Mouse (Mus musculus) gastrocnemius, adult 2 months (tissue): ENCODE measurements around the gene Camk2n1. TPM values are rescaled to one million over a fixed set of nuclear protein-coding genes. Genes with fewer than 3 reads are reported as not detected.

Experiments
- DNase-seq: peaks from one replicate; pipeline ENCODE4 v3.0.0; 2022
- H3K27ac ChIP-seq: fragments of 200-600 bp; 2 replicates; pipeline ENCODE4 v1.8.1; 2022; ENCODE audit warnings: mild to moderate bottlenecking
- H3K4me3 ChIP-seq: fragments of 200-600 bp; 2 replicates; pipeline ENCODE4 v1.8.1; 2022; ENCODE audit warnings: mild to moderate bottlenecking, moderate library complexity
- CTCF ChIP-seq: fragments of 200-600 bp; IDR thresholded peaks from 2 replicates; pipeline ENCODE4 v1.8.1; 2022; ENCODE audit warnings: antibody characterized with exemption, mild to moderate bottlenecking, moderate library complexity
- intact Hi-C: fragments of 180-260 bp; cut with DNase I; formaldehyde crosslinking; loops from one replicate; pipeline ENCODE4 v1.15.1; 2025
- total RNA-seq, 2 experiments: library from RNA; stranded (reverse); gene quantifications; 2 replicates each; pipeline ENCODE4 v1.2.3; 2021

Camk2n1 gene
- total RNA-seq, 2 experiments from 2014 or later: 5.8 to 7.0 TPM

GRCm38 (mm10) chr4:138460910-138461309, 6.8 kb downstream of the Camk2n1 start:
- Histone ChIP-seq H3K27ac (no peak overlapping the region), H3K4me3 (no peak overlapping the region)
- no peak for TF ChIP-seq CTCF
- no peak for DNase-seq
- intact Hi-C loops: loop anchor here (5.0 kb wide), 1 partner anchor 41 kb away; no protein-coding TSS in a partner anchor

- intact Hi-C loops: loop anchor here (5.0 kb wide), 1 partner anchor 41 kb away; no protein-coding TSS in a partner anchor
- no peak overlapping the region for H3K27ac ChIP-seq
- TF ChIP-seq CTCF: no peak
- DNase-seq: no peak
- no peak overlapping the region for H3K4me3 ChIP-seq
Observed at GRCm38 (mm10) chr4:138461471-138461870, 7.4 kb downstream of the Camk2n1 start.

- TF ChIP-seq CTCF: peak; percentile 50
- intact Hi-C loops: loop anchor here (5.0 kb wide), 1 partner anchor 39 kb away; no protein-coding TSS in a partner anchor
- H3K27ac ChIP-seq: peak overlapping the region; percentile 78
- H3K4me3 ChIP-seq: peak overlapping the region; percentile 60
- no peak for DNase-seq
Observed at GRCm38 (mm10) chr4:138462971-138463831, 9.1 kb downstream of the Camk2n1 start.

GRCm38 (mm10) chr4:138463832-138464487, 9.8 kb downstream of the Camk2n1 start:
- Histone ChIP-seq H3K4me3 (peak overlapping the region; percentile 60), H3K27ac (peak overlapping the region; percentile 78)
- TF ChIP-seq CTCF: no peak
- intact Hi-C loops: loop anchor here (5.0 kb wide), 1 partner anchor 38 kb away; no protein-coding TSS in a partner anchor
- peak; percentile 86 for DNase-seq

GRCm38 (mm10) chr4:138464667-138465353, 10.7 kb downstream of the Camk2n1 start:
- Histone ChIP-seq H3K4me3 (peak overlapping the region; percentile 60), H3K27ac (peak overlapping the region; percentile 78)
- peak; percentile 82 for DNase-seq
- TF ChIP-seq CTCF: no peak
- intact Hi-C loops: loop anchor here (5.0 kb wide), 1 partner anchor 37 kb away; no protein-coding TSS in a partner anchor

- intact Hi-C loops: no loop called here
- Histone ChIP-seq H3K27ac (no peak overlapping the region), H3K4me3 (no peak overlapping the region)
- TF ChIP-seq CTCF: no peak
- DNase-seq: no peak
Observed at GRCm38 (mm10) chr4:138465446-138465845, 11.3 kb downstream of the Camk2n1 start.

GRCm38 (mm10) chr4:138466690-138467089, 12.6 kb downstream of the Camk2n1 start:
- intact Hi-C loops: no loop called here
- no peak overlapping the region for H3K27ac ChIP-seq
- no peak for TF ChIP-seq CTCF
- DNase-seq: no peak
- no peak overlapping the region for H3K4me3 ChIP-seq

- TF ChIP-seq CTCF: no peak
- Histone ChIP-seq H3K4me3 (no peak overlapping the region), H3K27ac (no peak overlapping the region)
- intact Hi-C loops: no loop called here
- peak; percentile 51 for DNase-seq
Observed at GRCm38 (mm10) chr4:138467451-138467850, 13.3 kb downstream of the Camk2n1 start.

- no peak overlapping the region; the same call in 1 of the 2 replicates for H3K27ac ChIP-seq
- peak; percentile 39 for DNase-seq
- H3K4me3 ChIP-seq: no peak overlapping the region
- intact Hi-C loops: no loop called here
- TF ChIP-seq CTCF: no peak
Observed at GRCm38 (mm10) chr4:138469080-138469479, 15.0 kb downstream of the Camk2n1 start.

- intact Hi-C loops: no loop called here
- no peak overlapping the region for H3K27ac ChIP-seq
- no peak overlapping the region for H3K4me3 ChIP-seq
- no peak for TF ChIP-seq CTCF
- no peak for DNase-seq
Observed at GRCm38 (mm10) chr4:138471241-138471640, 17.1 kb downstream of the Camk2n1 start.

- H3K4me3 ChIP-seq: no peak overlapping the region
- intact Hi-C loops: no loop called here
- no peak for TF ChIP-seq CTCF
- no peak overlapping the region for H3K27ac ChIP-seq
- DNase-seq: no peak
Observed at GRCm38 (mm10) chr4:138479595-138479994, 25.5 kb downstream of the Camk2n1 start.

- Histone ChIP-seq H3K27ac (no peak overlapping the region), H3K4me3 (no peak overlapping the region)
- no peak for TF ChIP-seq CTCF
- DNase-seq: no peak
- intact Hi-C loops: no loop called here
Observed at GRCm38 (mm10) chr4:138480962-138481361, 26.8 kb downstream of the Camk2n1 start.

GRCm38 (mm10) chr4:138482721-138483120, 28.6 kb downstream of the Camk2n1 start:
- intact Hi-C loops: no loop called here
- no peak for TF ChIP-seq CTCF
- Histone ChIP-seq H3K27ac (no peak overlapping the region), H3K4me3 (no peak overlapping the region)
- DNase-seq: no peak
